ENCODE assay signal across 16 mouse cellular contexts in genomic region chr16:10768821-10769220, GRCm38 (mm10). TPM values are rescaled to one million over a fixed set of nuclear protein-coding genes. Genes with fewer than 3 reads are reported as not detected.
DNase-seq lines count a peak whose midpoint lies in the region; ATAC-seq and TF ChIP-seq lines count a peak whose summit lies in the region.
"Had no signal": no experiment of that assay in that cellular context is flagged by ENCODE, and none has a peak within 500 bp of the region (broad histone marks: within the 10 kb centered on the region; RNA-seq: fewer than 3 reads in every experiment).

No protein-coding gene starts in this region.

- H3K27ac ChIP-seq in kidney, embryonic 16.5 days (ENCODE audit: low read length), result no peak overlapping the region
- no peak overlapping the region for H3K27ac ChIP-seq in kidney, embryonic 14.5 days (ENCODE audit: low read depth, low read length)
- no peak overlapping the region for H3K27ac ChIP-seq in liver, postnatal 0 days (ENCODE audit: low read depth)

- no peak overlapping the region for H3K4me3 ChIP-seq in kidney, embryonic 16.5 days (ENCODE audit: low read length)
- H3K4me3 ChIP-seq in kidney, embryonic 14.5 days (ENCODE audit: low read length), result no peak overlapping the region
- H3K4me3 ChIP-seq in liver, postnatal 0 days (ENCODE audit: low read depth, low read length), result no peak overlapping the region

- peak; percentile 51 for DNase-seq in 3134 (ENCODE audit: extremely low read depth, insufficient read length, low spot score)
- DNase-seq in adrenal gland, adult 8-10 months, result peak; percentile 80
- peak; percentile 67 for DNase-seq in liver, postnatal 0 days
- no peak for DNase-seq in embryo, embryonic 10 days (ENCODE audit: low spot score)
- DNase-seq in kidney, adult 9 months, result no peak
- no peak for DNase-seq in ovary, postnatal 10 days (ENCODE audit: low spot score)
- DNase-seq: cerebellum, postnatal 25 days; left cerebral cortex, postnatal 4 days had no signal

- TF ChIP-seq CTCF in liver, postnatal 0 days (IDR thresholded peaks at IDR 0.05; ENCODE audit: low read depth), result no peak

- no peaks in the 10 kb centered on the region for H3K36me3 ChIP-seq in kidney, embryonic 16.5 days (ENCODE audit: insufficient read depth, low read length)
- H3K36me3 ChIP-seq in kidney, embryonic 14.5 days (ENCODE audit: control insufficient read depth, insufficient read depth, low read length), result no peaks in the 10 kb centered on the region
- no peaks in the 10 kb centered on the region for H3K36me3 ChIP-seq in liver, postnatal 0 days (replicated peaks; ENCODE audit: insufficient read depth, low read length)

- H3K4me1 ChIP-seq in kidney, embryonic 16.5 days (ENCODE audit: insufficient read depth, low read length), result peaks cover 12% of the 10 kb centered on the region
- peaks cover 8% of the 10 kb centered on the region; the same call in 1 of the 2 replicates for H3K4me1 ChIP-seq in kidney, embryonic 14.5 days (ENCODE audit: control insufficient read depth, insufficient read depth, low read length)
- peaks cover 42% of the 10 kb centered on the region for H3K4me1 ChIP-seq in liver, postnatal 0 days (ENCODE audit: insufficient read depth)

- H3K9ac ChIP-seq in kidney, embryonic 16.5 days (replicated peaks; ENCODE audit: low read length), result no peak overlapping the region
- no peak overlapping the region for H3K9ac ChIP-seq in kidney, embryonic 14.5 days (ENCODE audit: low read depth, low read length)
- no peak overlapping the region; the same call in 1 of the 2 replicates for H3K9ac ChIP-seq in liver, postnatal 0 days (replicated peaks)

- no peak for TF ChIP-seq EP300 in liver, postnatal 0 days (IDR thresholded peaks at IDR 0.05; ENCODE audit: low read depth)

- no peaks in the 10 kb centered on the region for H3K9me3 ChIP-seq in kidney, embryonic 16.5 days (ENCODE audit: low read length)
- H3K9me3 ChIP-seq in kidney, embryonic 14.5 days (ENCODE audit: control insufficient read depth, low read length), result no peaks in the 10 kb centered on the region
- H3K9me3 ChIP-seq in liver, postnatal 0 days (ENCODE audit: low read length), result no peaks in the 10 kb centered on the region

- H3K27me3 ChIP-seq in kidney, embryonic 16.5 days (ENCODE audit: insufficient read depth, low read length), result no peaks in the 10 kb centered on the region
- no peaks in the 10 kb centered on the region for H3K27me3 ChIP-seq in kidney, embryonic 14.5 days (ENCODE audit: control insufficient read depth, insufficient read depth, low read length)
- 0 out of 2 replicates have a peak, but pooled peaks cover 3% of the 10 kb centered on the region for H3K27me3 ChIP-seq in liver, postnatal 0 days (ENCODE audit: insufficient read depth, low read length)

- no peak overlapping the region for H3K4me2 ChIP-seq in kidney, embryonic 16.5 days (replicated peaks; ENCODE audit: low read depth, low read length)
- H3K4me2 ChIP-seq in kidney, embryonic 14.5 days (replicated peaks; ENCODE audit: low read depth, low read length), result no peak overlapping the region
- peak overlapping the region; percentile 37 for H3K4me2 ChIP-seq in liver, postnatal 0 days (ENCODE audit: low read depth, low read length)

- peak; percentile 19; the same call in 1 of the 2 replicates for ATAC-seq in kidney, embryonic 16.5 days (ENCODE audit: low FRiP score, low TSS enrichment)
- ATAC-seq in kidney, embryonic 14.5 days (ENCODE audit: low FRiP score, low TSS enrichment), result no peak
- peak; percentile 52 for ATAC-seq in liver, postnatal 0 days
- ATAC-seq: forebrain, embryonic 16.5 days had no signal

- 45% methylated on average over 9 of the region's 9 CpGs for WGBS in kidney, embryonic 16.5 days
- 51% methylated on average over 9 of the region's 9 CpGs for WGBS in kidney, embryonic 14.5 days
- WGBS in liver, postnatal 0 days (ENCODE audit: insufficient replicate concordance), result 22% methylated on average over 9 of the region's 9 CpGs

RNA-seq across cellular contexts. Expression of gene Socs1, which starts 16.5 kb away (rescaled TPM):
- 5.8 and 7.3 TPM in 2 replicates for polyA plus RNA-seq in kidney, embryonic 16.5 days (2015; fragmentation: Nextera tagmentation; extraction: Ambion mirVana)
- 6.3 and 7.2 TPM in 2 replicates for polyA plus RNA-seq in kidney, embryonic 14.5 days (2014; fragmentation: Nextera tagmentation; extraction: Ambion mirVana)
- total RNA-seq in adrenal gland, adult 8-10 months (2022), result 10 to 100 TPM in 1 of 4 experiments, 1 to 10 TPM in 3; 2.9 to 14.3 (median 4.2) TPM
- polyA plus RNA-seq in liver, postnatal 0 days (2015; fragmentation: Nextera tagmentation; extraction: Ambion mirVana), result 1.6 TPM in 2 replicates

RNA-seq across cellular contexts. Expression of gene Tnp2, which starts 19.6 kb away (rescaled TPM):
- polyA plus RNA-seq in kidney, embryonic 16.5 days (2015; fragmentation: Nextera tagmentation; extraction: Ambion mirVana), result not detected in 2 replicates
- not detected in 2 replicates for polyA plus RNA-seq in kidney, embryonic 14.5 days (2014; fragmentation: Nextera tagmentation; extraction: Ambion mirVana)
- not detected for total RNA-seq in adrenal gland, adult 8-10 months (2022)
- polyA plus RNA-seq in liver, postnatal 0 days (2015; fragmentation: Nextera tagmentation; extraction: Ambion mirVana), result not detected in 2 replicates
- total RNA-seq: gastrocnemius, postnatal 4 days; left cerebral cortex, postnatal 4 days had no signal
- polyA plus RNA-seq: forebrain, embryonic 16.5 days; heart, postnatal 0 days; neural tube, embryonic 11.5 days; urinary bladder, adult 2 months had no signal

RNA-seq across cellular contexts. Expression of gene Prm3, which starts 21.9 kb away (rescaled TPM):
- polyA plus RNA-seq in kidney, embryonic 16.5 days (2015; fragmentation: Nextera tagmentation; extraction: Ambion mirVana), result not detected in 2 replicates
- not detected in 2 replicates for polyA plus RNA-seq in kidney, embryonic 14.5 days (2014; fragmentation: Nextera tagmentation; extraction: Ambion mirVana)
- total RNA-seq in adrenal gland, adult 8-10 months (2022), result not detected
- polyA plus RNA-seq in liver, postnatal 0 days (2015; fragmentation: Nextera tagmentation; extraction: Ambion mirVana), result not detected in 2 replicates
- total RNA-seq: gastrocnemius, postnatal 4 days; left cerebral cortex, postnatal 4 days had no signal
- polyA plus RNA-seq: forebrain, embryonic 16.5 days; heart, postnatal 0 days; large intestine, adult 2 months; neural tube, embryonic 11.5 days; urinary bladder, adult 2 months had no signal

RNA-seq across cellular contexts. Expression of gene Prm2, which starts 27.1 kb away (rescaled TPM):
- polyA plus RNA-seq in kidney, embryonic 16.5 days (2015; fragmentation: Nextera tagmentation; extraction: Ambion mirVana), result not detected in 2 replicates
- not detected in 2 replicates for polyA plus RNA-seq in kidney, embryonic 14.5 days (2014; fragmentation: Nextera tagmentation; extraction: Ambion mirVana)
- total RNA-seq in adrenal gland, adult 8-10 months (2022), result not detected
- not detected in 2 replicates for polyA plus RNA-seq in liver, postnatal 0 days (2015; fragmentation: Nextera tagmentation; extraction: Ambion mirVana)
- total RNA-seq: gastrocnemius, postnatal 4 days; left cerebral cortex, postnatal 4 days had no signal
- polyA plus RNA-seq: forebrain, embryonic 16.5 days; heart, postnatal 0 days; neural tube, embryonic 11.5 days; urinary bladder, adult 2 months had no signal

RNA-seq across cellular contexts. Expression of gene Prm1, which starts 36.8 kb away (rescaled TPM):
- not detected in 2 replicates for polyA plus RNA-seq in kidney, embryonic 16.5 days (2015; fragmentation: Nextera tagmentation; extraction: Ambion mirVana)
- polyA plus RNA-seq in kidney, embryonic 14.5 days (2014; fragmentation: Nextera tagmentation; extraction: Ambion mirVana), result not detected in 2 replicates
- total RNA-seq in adrenal gland, adult 8-10 months (2022), result not detected
- polyA plus RNA-seq in liver, postnatal 0 days (2015; fragmentation: Nextera tagmentation; extraction: Ambion mirVana), result not detected in 2 replicates
- total RNA-seq: gastrocnemius, postnatal 4 days; left cerebral cortex, postnatal 4 days had no signal
- polyA plus RNA-seq: forebrain, embryonic 16.5 days; heart, postnatal 0 days; neural tube, embryonic 11.5 days; urinary bladder, adult 2 months had no signal

Comparison
In these comparisons a context has a peak if more than half of its experiments do, and no peak if none do; other contexts are left out.
1. DNase-seq: peak in 3134 (single experiment), adrenal gland, adult 8-10 months (single experiment) and liver, postnatal 0 days (single experiment); none in embryo, embryonic 10 days (single experiment), kidney, adult 9 months (single experiment) and ovary, postnatal 10 days (single experiment).